Mouse (Mus musculus) ZHBTc4 (cell line): ENCODE results near the gene Sh3kbp1.
A peak's percentile ranks its signal among the peaks of the same experiment; 100 is the strongest.
"Not testable (repeated sequence)": the region's sequence is repeated elsewhere in the genome, so short reads cannot be mapped to it uniquely, and the experiment has no call there.

Experiments used
- DNase-seq: peaks from one replicate; pipeline ENCODE4 v3.0.0-alpha.2; 2011; ENCODE audit warnings: low read depth, low spot score

Gene Sh3kbp1

GRCm38 (mm10) chrX:159626907-159627587 lies at the start of gene Sh3kbp1:
TSS of gene Sh3kbp1 (plus strand) at chrX:159627272.
- DNase-seq, result peak; percentile 56

- not testable (repeated sequence) for DNase-seq
Measured at GRCm38 (mm10) chrX:159584738-159585137, 42.3 kb upstream of the Sh3kbp1 start.

- no peak for DNase-seq
Measured at GRCm38 (mm10) chrX:159591633-159592032, 35.4 kb upstream of the Sh3kbp1 start.

GRCm38 (mm10) chrX:159597502-159597901 lies 29.6 kb upstream of the Sh3kbp1 start:
- no peak for DNase-seq

- DNase-seq, result no peak
Measured at GRCm38 (mm10) chrX:159604832-159605231, 22.2 kb upstream of the Sh3kbp1 start.

GRCm38 (mm10) chrX:159606936-159607335 lies 20.1 kb upstream of the Sh3kbp1 start:
- DNase-seq, result peak; percentile 55

- peak; percentile 22 for DNase-seq
Measured at GRCm38 (mm10) chrX:159626208-159626906, 715 bp upstream of the Sh3kbp1 start.

- DNase-seq, result peak; percentile 52
Measured at GRCm38 (mm10) chrX:159627588-159628566, 805 bp downstream of the Sh3kbp1 start.

GRCm38 (mm10) chrX:159628629-159629028 lies 1.6 kb downstream of the Sh3kbp1 start:
- DNase-seq, result no peak

- DNase-seq, result no peak
Measured at GRCm38 (mm10) chrX:159629203-159629602, 2.1 kb downstream of the Sh3kbp1 start.

GRCm38 (mm10) chrX:159638500-159639227 lies 11.6 kb downstream of the Sh3kbp1 start:
- no peak for DNase-seq

GRCm38 (mm10) chrX:159639991-159640390 lies 12.9 kb downstream of the Sh3kbp1 start:
- DNase-seq, result no peak

- DNase-seq, result no peak
Measured at GRCm38 (mm10) chrX:159645314-159645713, 18.2 kb downstream of the Sh3kbp1 start.

- DNase-seq, result no peak
Measured at GRCm38 (mm10) chrX:159647564-159647963, 20.5 kb downstream of the Sh3kbp1 start.

GRCm38 (mm10) chrX:159648598-159648997 lies 21.5 kb downstream of the Sh3kbp1 start:
- no peak for DNase-seq

GRCm38 (mm10) chrX:159650130-159650678 lies 23.1 kb downstream of the Sh3kbp1 start:
- DNase-seq, result no peak

GRCm38 (mm10) chrX:159650727-159651126 lies 23.7 kb downstream of the Sh3kbp1 start:
- DNase-seq, result no peak

- DNase-seq, result peak; percentile 29
Measured at GRCm38 (mm10) chrX:159671388-159671787, 44.3 kb downstream of the Sh3kbp1 start.

- DNase-seq, result no peak
Measured at GRCm38 (mm10) chrX:159672466-159672865, 45.4 kb downstream of the Sh3kbp1 start.

- peak; percentile 1 for DNase-seq
Measured at GRCm38 (mm10) chrX:159676242-159676641, 49.2 kb downstream of the Sh3kbp1 start.
